13 mouse cellular contexts compared by ENCODE assay signal in genomic region chr10:61362992-61363391, GRCm38 (mm10). TPM values are rescaled to one million over a fixed set of nuclear protein-coding genes. Genes with fewer than 3 reads are reported as not detected.
A peak's percentile ranks its signal among the peaks of the same experiment; 100 is the strongest.
DNase-seq lines count a peak whose midpoint lies in the region; ATAC-seq lines count a peak whose summit lies in the region.
"Had no signal": no experiment of that assay in that cellular context is flagged by ENCODE, and none has a peak within 500 bp of the region (broad histone marks: within the 10 kb centered on the region; RNA-seq: fewer than 3 reads in every experiment).

No protein-coding gene starts in this region.

- ATAC-seq in heart, embryonic 12.5 days (ENCODE audit: insufficient number of reproducible peaks, low FRiP score), result no peak

- DNase-seq in heart, adult 9 months (ENCODE audit: low spot score in 2 of 2), result peak; percentile 49 to 52
- peak; percentile 96 for DNase-seq in adipocyte (ENCODE audit: low spot score)
- DNase-seq in cerebellum, postnatal 10 days, result peak; percentile 55 to 65
- peak; percentile 31 for DNase-seq in heart, postnatal 4 days
- DNase-seq in embryo, embryonic 11 days, result no peak
- DNase-seq in kidney, postnatal 4 days, result no peak
- DNase-seq in right cerebral cortex, postnatal 36 days (ENCODE audit: low spot score in 2 of 2), result no peak
- DNase-seq: retina, postnatal 1 day had no signal

- 73% methylated on average over 8 of the region's 8 CpGs for WGBS in heart, embryonic 12.5 days

- H3K4me3 ChIP-seq in heart, embryonic 12.5 days, result no peak overlapping the region
- H3K4me3 ChIP-seq: erythroblast, embryonic 14.5 days had no signal

- peaks cover 34% of the 10 kb centered on the region for H3K4me1 ChIP-seq in heart, embryonic 12.5 days (replicated peaks)

- no peak overlapping the region for H3K27ac ChIP-seq in heart, embryonic 12.5 days (ENCODE audit: poor library complexity, severe bottlenecking)
- H3K27ac ChIP-seq: kidney, postnatal 0 days had no signal

- H3K27me3 ChIP-seq in heart, embryonic 12.5 days (replicated peaks), result no peaks in the 10 kb centered on the region

- H3K4me2 ChIP-seq in heart, embryonic 12.5 days, result no peak overlapping the region

- peaks cover 17% of the 10 kb centered on the region for H3K36me3 ChIP-seq in heart, embryonic 12.5 days

- 0 out of 2 replicates have a peak, but pooled peaks cover 4% of the 10 kb centered on the region for H3K9me3 ChIP-seq in heart, embryonic 12.5 days (replicated peaks)

- no peak overlapping the region for H3K9ac ChIP-seq in heart, embryonic 12.5 days

RNA-seq across cellular contexts. Expression of gene Pald1, which starts 20.3 kb away (rescaled TPM):
- polyA plus RNA-seq in heart, embryonic 12.5 days (2016; fragmentation: Nextera tagmentation; extraction: Ambion mirVana), result 33.9 and 37.4 TPM in 2 replicates
- 10 to 100 TPM; 38.1 to 38.9 TPM for total RNA-seq in heart, postnatal 4 days (2021)

RNA-seq across cellular contexts. Expression of gene Nodal, which starts 54.8 kb away (rescaled TPM):
- not detected in 2 replicates for polyA plus RNA-seq in heart, embryonic 12.5 days (2016; fragmentation: Nextera tagmentation; extraction: Ambion mirVana)
- under 1 TPM; 0.24 to 0.32 TPM for total RNA-seq in heart, postnatal 4 days (2021)
- polyA plus RNA-seq: limb, embryonic 11.5 days; stomach, embryonic 14.5 days had no signal

Comparison
In these comparisons a context has a peak if more than half of its experiments do, and no peak if none do; other contexts are left out.
1. DNase-seq: peak in heart, adult 9 months (2 of 2), adipocyte (single experiment), cerebellum, postnatal 10 days (2 of 2) and heart, postnatal 4 days (single experiment); none in embryo, embryonic 11 days (single experiment), kidney, postnatal 4 days (0 of 2) and right cerebral cortex, postnatal 36 days (0 of 2).